Mouse (Mus musculus) heart, postnatal 0 days (tissue): Measurements from ENCODE around the gene Trim38. TPM values are rescaled to one million over a fixed set of nuclear protein-coding genes. Genes with fewer than 3 reads are reported as not detected.

Experiments used
- ATAC-seq: fragments of 200-750 bp; cut with Nextera tagmentation; 2 replicates; pipeline ENCODE4 v1.8.0; 2017; ENCODE audit warnings: low read depth, moderate number of reproducible peaks, moderate library complexity; ENCODE audit not compliant: insufficient read depth
- DNase-seq: peaks from one replicate; pipeline ENCODE4 v3.0.0-alpha.2; 2016; ENCODE audit warnings: low spot score
- H3K27ac ChIP-seq: fragments of 300-500 bp; sonication (generic); 2 replicates; pipeline ENCODE4 v1.5.1; 2014; ENCODE audit warnings: low read depth, mild to moderate bottlenecking
- H3K27me3 ChIP-seq: fragments of 300-500 bp; sonication (generic); 2 replicates; pipeline ENCODE4 v1.6.1; 2014; ENCODE audit warnings: low read length, mixed read lengths; ENCODE audit not compliant: control insufficient read depth, insufficient read depth
- H3K36me3 ChIP-seq: fragments of 300-500 bp; sonication (generic); replicated peaks from 2 replicates; pipeline ENCODE4 v1.6.1; 2014; ENCODE audit warnings: low read length, mixed read lengths; ENCODE audit not compliant: control insufficient read depth, insufficient read depth
- H3K4me1 ChIP-seq: fragments of 300-500 bp; sonication (generic); 2 replicates; pipeline ENCODE4 v1.6.1; 2014; ENCODE audit warnings: antibody characterized with exemption; ENCODE audit not compliant: control insufficient read depth, insufficient read depth
- H3K4me2 ChIP-seq: fragments of 300-500 bp; sonication (generic); 2 replicates; pipeline ENCODE4 v1.6.1; 2014; ENCODE audit warnings: low read depth, mild to moderate bottlenecking, low read length, moderate library complexity
- H3K4me3 ChIP-seq: fragments of 300-500 bp; sonication (generic); 2 replicates; pipeline ENCODE4 v1.5.1; 2014; ENCODE audit warnings: low read depth, low read length
- H3K9ac ChIP-seq: fragments of 300-500 bp; sonication (generic); replicated peaks from 2 replicates; pipeline ENCODE4 v1.6.1; 2014; ENCODE audit warnings: low read depth, low read length, mixed read lengths
- H3K9me3 ChIP-seq: fragments of 300-500 bp; sonication (generic); replicated peaks from 2 replicates; pipeline ENCODE4 v1.6.1; 2016; ENCODE audit warnings: low read length; ENCODE audit not compliant: control insufficient read depth
- CTCF ChIP-seq: IDR thresholded peaks from 2 replicates; pipeline ENCODE4 v1.5.1; 2016; ENCODE audit warnings: antibody characterized with exemption, control low read depth, low read depth
- EP300 ChIP-seq: IDR thresholded peaks from 2 replicates; pipeline ENCODE4 v1.6.1; 2016; ENCODE audit warnings: antibody characterized with exemption, low read depth
- WGBS: fragments of 180-500 bp; shearing (Covaris S2); extraction: QIAGEN DNeasy Blood & Tissue Kit; methylation state at CpG from one replicate; pipeline ENCODE4 v1.1.7; 2014; 5-methylcytosine and 5-hydroxymethylcytosine counted together
- polyA plus RNA-seq: library from polyadenylated mRNA; unstranded; fragments of >200 nt; fragmentation: Nextera tagmentation; extraction: Ambion mirVana; gene quantifications from 2 replicates; pipeline ENCODE4 v1.2.1, GENCODE M21; 2015
- total RNA-seq: library from RNA; depleted of rRNA; stranded (reverse); fragments of >200 nt; gene quantifications from 2 replicates; pipeline ENCODE4 v1.2.3, GENCODE M21; 2014; ENCODE audit warnings: low replicate concordance

Trim38 gene
- total and polyA plus RNA-seq, 2 experiments from 2014 or later, result 0.10 TPM; not detected in 1

DNA sequence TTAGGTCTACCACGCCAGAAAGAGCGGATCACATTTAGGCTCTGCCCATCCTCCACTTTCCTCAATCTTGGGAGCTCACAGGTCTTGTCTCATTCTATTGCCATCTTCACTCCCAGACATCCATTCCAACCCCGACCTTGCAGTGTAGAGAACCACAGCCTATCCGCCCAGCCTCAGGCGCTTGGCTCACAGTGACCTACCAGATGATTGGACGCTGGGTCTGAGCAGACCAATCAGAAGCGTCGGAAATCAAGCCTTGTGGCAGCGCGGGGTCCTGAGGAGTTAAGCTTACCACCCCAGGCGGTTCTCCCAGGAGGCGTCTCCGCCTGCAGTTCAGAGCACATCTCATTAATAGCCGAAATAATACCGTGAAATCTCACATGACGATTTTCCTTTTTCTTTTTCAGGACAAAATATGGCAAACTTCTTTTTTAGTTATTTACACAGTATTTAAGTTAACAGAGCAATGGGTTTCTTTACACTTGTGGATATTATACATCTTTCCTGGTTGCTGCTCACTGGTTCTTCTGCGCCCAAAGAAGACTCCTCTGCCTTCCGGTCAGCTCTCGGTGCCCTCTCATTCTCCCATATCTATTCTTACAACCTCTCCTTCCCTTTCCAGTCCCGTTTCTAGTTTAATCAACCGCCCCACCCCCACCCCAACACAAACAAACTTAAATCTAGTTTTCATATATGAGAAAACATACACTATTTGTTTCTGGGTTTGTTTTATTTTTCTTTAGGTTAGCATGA, 3.0 kb downstream of the Trim38 start:
- no peak overlapping the region for H3K9ac ChIP-seq
- H3K4me3 ChIP-seq, result peak overlapping the region; percentile 6; the same call in 1 of the 2 replicates
- peak; percentile 92 for ATAC-seq
- 17% methylated on average over 21 of the region's 21 CpGs for WGBS
- H3K36me3 ChIP-seq, result no peaks in the 10 kb centered on the region
- TF ChIP-seq CTCF, result no peak
- TF ChIP-seq EP300, result no peak
- no peaks in the 10 kb centered on the region for H3K27me3 ChIP-seq
- no peaks in the 10 kb centered on the region for H3K9me3 ChIP-seq
- H3K4me1 ChIP-seq, result no peaks in the 10 kb centered on the region
- no peak for DNase-seq
- peak overlapping the region; percentile 43 for H3K4me2 ChIP-seq
- H3K27ac ChIP-seq, result no peak overlapping the region

DNA sequence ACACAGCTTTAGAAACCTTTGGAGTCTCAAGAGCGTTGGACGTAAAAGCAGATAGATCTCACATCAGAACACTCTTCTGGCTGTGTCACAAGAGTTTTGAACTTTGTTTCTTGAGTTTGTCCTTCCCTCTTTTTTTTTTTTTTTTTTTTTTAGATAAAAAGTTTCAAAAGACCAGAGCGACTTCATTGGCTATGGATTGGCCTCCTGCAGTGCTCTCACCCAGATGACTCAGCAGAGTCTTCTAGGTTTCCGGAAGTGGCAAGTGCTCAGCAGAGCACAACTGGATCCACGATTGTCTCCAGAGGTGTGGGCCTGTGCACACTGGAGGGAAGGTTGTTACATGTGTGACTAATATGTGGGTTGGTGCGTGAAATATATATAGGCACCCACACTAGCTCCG, 8.6 kb downstream of the Trim38 start:
- H3K9ac ChIP-seq, result no peak overlapping the region
- H3K4me2 ChIP-seq, result no peak overlapping the region
- no peaks in the 10 kb centered on the region for H3K27me3 ChIP-seq
- H3K4me3 ChIP-seq, result no peak overlapping the region
- H3K9me3 ChIP-seq, result no peaks in the 10 kb centered on the region
- 86% methylated on average over 7 of the region's 7 CpGs for WGBS
- ATAC-seq (no peak), DNase-seq (no peak)
- H3K27ac ChIP-seq, result no peak overlapping the region
- H3K36me3 ChIP-seq, result no peaks in the 10 kb centered on the region
- TF ChIP-seq CTCF (no peak), EP300 (no peak)
- no peaks in the 10 kb centered on the region for H3K4me1 ChIP-seq

DNA sequence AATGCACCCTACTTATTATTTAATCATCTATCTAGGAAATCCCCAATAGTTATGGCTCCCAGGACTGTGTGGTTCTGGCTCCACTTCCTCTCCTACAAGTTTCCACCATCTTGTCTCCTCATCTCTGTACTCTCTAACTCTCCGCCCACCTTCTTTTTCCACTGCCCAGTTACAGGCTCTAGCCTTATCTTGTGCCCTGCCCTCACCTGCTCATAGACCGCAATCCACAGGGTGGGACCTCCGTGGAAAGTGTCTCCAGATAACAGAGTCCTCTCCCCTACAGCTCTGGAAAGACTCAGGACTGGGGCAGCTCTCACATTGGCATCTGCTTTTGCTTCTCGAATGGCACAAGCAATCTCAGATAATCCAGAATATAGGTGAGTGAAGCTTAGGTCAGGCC, 9.3 kb downstream of the Trim38 start:
- H3K36me3 ChIP-seq, result no peaks in the 10 kb centered on the region
- H3K4me1 ChIP-seq, result no peaks in the 10 kb centered on the region
- no peaks in the 10 kb centered on the region for H3K27me3 ChIP-seq
- no peak overlapping the region for H3K4me3 ChIP-seq
- DNase-seq, result no peak
- no peaks in the 10 kb centered on the region for H3K9me3 ChIP-seq
- 54% methylated on average over 4 of the region's 4 CpGs for WGBS
- no peak overlapping the region for H3K4me2 ChIP-seq
- no peak for ATAC-seq
- H3K9ac ChIP-seq, result no peak overlapping the region
- H3K27ac ChIP-seq, result no peak overlapping the region
- no peak for TF ChIP-seq EP300
- TF ChIP-seq CTCF, result no peak

DNA sequence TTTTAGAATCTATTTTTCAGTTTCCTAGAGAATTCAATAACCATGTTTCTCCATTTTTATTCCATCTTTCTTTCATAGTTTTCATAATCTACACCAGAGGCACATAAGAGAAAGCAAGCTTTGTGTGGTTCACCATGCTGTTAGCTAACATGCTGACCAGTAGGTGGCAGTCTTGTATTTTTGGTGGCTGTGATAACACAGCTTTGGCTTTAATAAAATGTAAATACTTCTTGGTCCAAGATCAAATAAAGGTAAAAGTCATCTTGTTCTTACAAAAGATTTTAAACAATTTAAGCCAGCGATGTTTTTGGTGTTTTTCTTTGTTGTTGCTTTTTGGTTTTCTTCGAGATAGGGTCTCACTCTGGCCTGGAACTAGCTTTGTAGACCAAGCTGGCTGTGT, 22.8 kb downstream of the Trim38 start:
- no peaks in the 10 kb centered on the region for H3K4me1 ChIP-seq
- no peak overlapping the region for H3K27ac ChIP-seq
- DNase-seq (peak; percentile 63), ATAC-seq (no peak)
- 40% methylated on average over 2 of the region's 2 CpGs for WGBS
- H3K36me3 ChIP-seq, result no peaks in the 10 kb centered on the region
- H3K4me2 ChIP-seq, result no peak overlapping the region
- no peak overlapping the region for H3K9ac ChIP-seq
- no peaks in the 10 kb centered on the region for H3K9me3 ChIP-seq
- H3K27me3 ChIP-seq, result no peaks in the 10 kb centered on the region
- TF ChIP-seq EP300 (no peak), CTCF (peak; percentile 88)
- no peak overlapping the region for H3K4me3 ChIP-seq

DNA sequence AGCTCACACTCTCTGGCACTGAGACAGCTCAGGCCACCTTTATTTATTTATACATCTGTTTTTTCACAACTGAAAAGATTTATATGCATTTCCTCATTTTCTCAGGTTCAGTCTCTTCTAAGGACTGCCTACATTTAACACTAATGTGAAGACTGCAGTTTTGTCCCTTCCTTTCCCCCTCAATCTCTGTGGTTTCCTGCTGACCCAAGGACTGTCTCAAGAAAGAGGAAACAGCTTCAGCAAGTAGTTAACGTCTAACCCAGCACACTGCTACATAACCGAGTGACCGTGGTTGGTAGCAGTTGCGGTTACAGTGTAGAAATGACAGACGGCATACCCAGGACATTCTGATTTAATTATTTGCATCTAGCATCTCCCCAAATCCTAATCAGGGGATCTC, 29.7 kb downstream of the Trim38 start:
- Histone ChIP-seq H3K27ac (no peak overlapping the region), H3K4me3 (no peak overlapping the region), H3K4me1 (no peaks in the 10 kb centered on the region), H3K36me3 (no peaks in the 10 kb centered on the region), H3K9me3 (no peaks in the 10 kb centered on the region), H3K27me3 (no peaks in the 10 kb centered on the region), H3K4me2 (no peak overlapping the region), H3K9ac (no peak overlapping the region)
- TF ChIP-seq EP300 (no peak), CTCF (no peak)
- DNase-seq (no peak), ATAC-seq (no peak)
- 71% methylated on average over 5 of the region's 5 CpGs for WGBS

DNA sequence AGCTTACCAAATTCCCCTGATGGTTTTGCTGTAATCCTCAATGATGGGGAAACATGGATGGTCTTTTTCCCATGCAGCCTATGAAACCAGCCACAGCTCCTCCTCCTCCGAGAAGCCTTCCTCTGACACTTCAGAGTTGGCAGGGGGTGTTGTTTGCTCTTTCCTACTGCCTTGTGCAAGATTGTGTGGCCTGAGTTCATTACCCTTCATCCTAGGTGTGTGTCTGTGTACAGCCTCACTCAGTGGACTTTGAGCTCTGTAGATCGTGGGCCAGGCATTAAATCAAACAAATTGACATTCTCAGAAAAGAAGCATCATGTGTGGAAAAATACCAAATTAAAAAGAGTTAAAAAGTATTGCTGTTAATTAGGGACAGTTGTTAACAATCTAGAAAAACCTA, 34.8 kb downstream of the Trim38 start:
- Histone ChIP-seq H3K4me1 (no peaks in the 10 kb centered on the region), H3K27ac (no peak overlapping the region), H3K27me3 (no peaks in the 10 kb centered on the region), H3K36me3 (no peaks in the 10 kb centered on the region), H3K9ac (no peak overlapping the region), H3K4me3 (no peak overlapping the region), H3K4me2 (no peak overlapping the region), H3K9me3 (no peaks in the 10 kb centered on the region)
- DNase-seq (no peak), ATAC-seq (no peak)
- WGBS, result 76% methylated on average over 2 of the region's 2 CpGs
- TF ChIP-seq EP300, result no peak
- no peak for TF ChIP-seq CTCF
